Mouse (Mus musculus) CH12.LX (cell line): ENCODE data around the gene Gas7. TPM values are rescaled to one million over a fixed set of nuclear protein-coding genes. Genes with fewer than 3 reads are reported as not detected.

Source experiments
- DNase-seq: peaks from one replicate; pipeline ENCODE4 v3.0.0-alpha.2; 2013; ENCODE audit errors: extremely low read depth
- H3K27ac ChIP-seq: 2 replicates; pipeline ENCODE4 v1.5.1; 2012; ENCODE audit warnings: low read depth, mild to moderate bottlenecking, control low read depth, moderate library complexity; ENCODE audit not compliant: insufficient read depth
- H3K27me3 ChIP-seq: replicated peaks from 2 replicates; pipeline ENCODE3; 2012; ENCODE audit warnings: inconsistent platforms
- H3K36me3 ChIP-seq, 2 experiments: replicated peaks in 1 of 2; 2 replicates each; pipeline versions ENCODE3 to v1.6.1; 2012; ENCODE audit warnings: inconsistent platforms in 1 of 2, low read length in 1 of 2, mild to moderate bottlenecking in 1 of 2, mixed read lengths in 1 of 2, moderate library complexity in 1 of 2; ENCODE audit not compliant: control insufficient read depth in 1 of 2, insufficient read depth in 1 of 2
- H3K4me1 ChIP-seq, 2 experiments: 2 replicates each; pipeline ENCODE4 v1.6.1; 2012; ENCODE audit warnings: inconsistent platforms in 1 of 2, moderate library complexity in 1 of 2; ENCODE audit not compliant: insufficient read depth in 2 of 2, control insufficient read depth in 1 of 2
- H3K4me2 ChIP-seq: 2 replicates; pipeline ENCODE4 v1.6.1; 2012; ENCODE audit warnings: low read depth, mild to moderate bottlenecking, control low read depth; ENCODE audit not compliant: poor library complexity, insufficient read depth, severe bottlenecking
- H3K4me3 ChIP-seq, 3 experiments: fragments of 150-350 bp in 1 of 3; sonication (generic) in 1 of 3; replicated peaks in 1 of 3; 2 replicates each; pipeline versions ENCODE3 to v1.5.1; 2011 to 2012; ENCODE audit warnings: low read depth in 2 of 3, low read length in 2 of 3, mild to moderate bottlenecking in 2 of 3, moderate library complexity in 2 of 3, control low read depth in 1 of 3, improper control_type of control experiment in 1 of 3, inconsistent platforms in 1 of 3, mixed read lengths in 1 of 3; ENCODE audit not compliant: poor library complexity in 1 of 3
- H3K79me2 ChIP-seq: replicated peaks from 2 replicates; pipeline ENCODE4 v1.6.1; 2012; ENCODE audit warnings: mild to moderate bottlenecking, moderate library complexity; ENCODE audit not compliant: control insufficient read depth, poor library complexity, insufficient read depth, severe bottlenecking; ENCODE audit errors: extremely low read depth
- H3K9ac ChIP-seq: 2 replicates; pipeline ENCODE4 v1.6.1; 2012; ENCODE audit warnings: low read depth, mild to moderate bottlenecking, control low read depth, moderate library complexity; ENCODE audit not compliant: insufficient read depth
- H3K9me3 ChIP-seq: replicated peaks from 2 replicates; pipeline ENCODE3; 2012; ENCODE audit warnings: low read length, inconsistent platforms, mixed read lengths
- CHD2 ChIP-seq: IDR thresholded peaks from 2 replicates; pipeline ENCODE4 v1.6.1; 2011; ENCODE audit warnings: low read length, improper control_type of control experiment
- E2F4 ChIP-seq: IDR thresholded peaks from 2 replicates; pipeline ENCODE4 v1.6.1; 2011; ENCODE audit warnings: low read depth, low read length, improper control_type of control experiment; ENCODE audit not compliant: insufficient replicate concordance
- JUN ChIP-seq: IDR thresholded peaks from 2 replicates; pipeline ENCODE4 v1.6.1; 2011; ENCODE audit warnings: low read depth, mild to moderate bottlenecking, low read length, improper control_type of control experiment, moderate library complexity; ENCODE audit not compliant: insufficient read depth
- KAT2A ChIP-seq: IDR thresholded peaks from 2 replicates; pipeline ENCODE4 v1.6.1; 2012; ENCODE audit warnings: low read length, improper control_type of control experiment, inconsistent platforms; ENCODE audit not compliant: insufficient replicate concordance
- MAFK ChIP-seq: IDR thresholded peaks from 2 replicates; pipeline ENCODE4 v1.6.1; 2011; ENCODE audit warnings: low read length, improper control_type of control experiment; ENCODE audit not compliant: insufficient replicate concordance
- MEF2A ChIP-seq: IDR thresholded peaks from 2 replicates; pipeline ENCODE4 v1.6.1; 2014; ENCODE audit warnings: low read depth, mild to moderate bottlenecking, inconsistent platforms, low read length, improper control_type of control experiment, borderline replicate concordance
- MXI1 ChIP-seq: IDR thresholded peaks from 2 replicates; pipeline ENCODE4 v1.6.1; 2011; ENCODE audit warnings: mild to moderate bottlenecking, low read depth, low read length, improper control_type of control experiment
- NELFE ChIP-seq: IDR thresholded peaks from 2 replicates; pipeline ENCODE4 v1.6.1; 2011; ENCODE audit warnings: low read depth, low read length, improper control_type of control experiment
- NRF1 ChIP-seq: IDR thresholded peaks from 2 replicates; pipeline ENCODE4 v1.6.1; 2014; ENCODE audit warnings: low read depth, mild to moderate bottlenecking, inconsistent platforms, low read length, improper control_type of control experiment, moderate library complexity
- PAX5 ChIP-seq: IDR thresholded peaks from 2 replicates; pipeline ENCODE4 v1.6.1; 2012; ENCODE audit warnings: low read length, inconsistent platforms, mixed read lengths
- POLR2AphosphoS2 ChIP-seq: IDR thresholded peaks from 2 replicates; pipeline ENCODE4 v1.6.1; 2011; ENCODE audit warnings: low read depth, low read length, improper control_type of control experiment
- SIN3A ChIP-seq: IDR thresholded peaks from 2 replicates; pipeline ENCODE4 v1.6.1; 2012; ENCODE audit warnings: low read length, improper control_type of control experiment, inconsistent platforms
- SMC3 ChIP-seq: IDR thresholded peaks from 2 replicates; pipeline ENCODE4 v1.6.1; 2011; ENCODE audit warnings: low read depth, low read length, improper control_type of control experiment
- TBP ChIP-seq: conservative IDR thresholded peaks from 2 replicates; pipeline ENCODE4 v1.6.1; 2011; ENCODE audit warnings: low read depth, low read length, improper control_type of control experiment
- TCF12 ChIP-seq: IDR thresholded peaks from 2 replicates; pipeline ENCODE4 v1.6.1; 2014; ENCODE audit warnings: low read depth, mild to moderate bottlenecking, inconsistent platforms, low read length, improper control_type of control experiment
- UBTF ChIP-seq: IDR thresholded peaks from 2 replicates; pipeline ENCODE4 v1.6.1; 2012; ENCODE audit warnings: low read depth, mild to moderate bottlenecking, inconsistent platforms, low read length, improper control_type of control experiment, moderate library complexity
- ZMIZ1 ChIP-seq: IDR thresholded peaks from 2 replicates; pipeline ENCODE4 v1.6.1; 2012; ENCODE audit warnings: low read depth, mild to moderate bottlenecking, inconsistent platforms, low read length, improper control_type of control experiment
- dilution Hi-C: fragments of 300-500 bp; cut with MboI; formaldehyde crosslinking; loops from 2 replicates; pipeline ENCODE4 v1.14.3; 2020; ENCODE audit warnings: low sequenced_read_pairs; ENCODE audit not compliant: extremely low pct_unique_long_range_greater_than_20kb, extremely low pct_ligation_motif_present
- in situ Hi-C: fragments of 300-500 bp; cut with MboI; formaldehyde crosslinking; loops from 3 replicates; pipeline ENCODE4 v1.14.3; 2019; ENCODE audit warnings: low sequenced_read_pairs, low pct_ligation_motif_present, low pct_unique_long_range_greater_than_20kb, mixed read lengths
- polyA plus RNA-seq: library from polyadenylated mRNA; unstranded; fragments of >175 nt; gene quantifications from 2 replicates; pipeline ENCODE4 v1.2.1, GENCODE M21; 2012; ENCODE audit warnings: low read depth; ENCODE audit not compliant: insufficient read length
- total RNA-seq, 2 experiments: library from RNA; depleted of rRNA; stranded (reverse); fragments of 300-350 nt in 1 of 2; fragments of >200 nt in 1 of 2; gene quantifications; 2 replicates each; pipeline ENCODE4 v1.2.3; 2012 to 2014

Gas7 gene
- total and polyA plus RNA-seq, 3 experiments = 7.0 to 20.8 (median 7.0) TPM

- Histone ChIP-seq H3K36me3 (peaks cover 0 to 46% of the 10 kb centered on the region in 2 experiments), H3K9me3 (no peaks in the 10 kb centered on the region), H3K4me1 (peaks cover 6 to 14% of the 10 kb centered on the region in 2 experiments), H3K79me2 (no peaks in the 10 kb centered on the region), H3K4me2 (no peak overlapping the region), H3K9ac (no peak overlapping the region), H3K4me3 (no peak overlapping the region), H3K27ac (no peak overlapping the region), H3K27me3 (no peaks in the 10 kb centered on the region)
- no peak for DNase-seq
- in situ Hi-C loops = no loop called here
- TF ChIP-seq MAFK = no peak
- no peak for TF ChIP-seq POLR2AphosphoS2
- TF ChIP-seq SIN3A = no peak
- no peak for TF ChIP-seq PAX5
- no peak for TF ChIP-seq UBTF
- no peak for TF ChIP-seq TBP
- no peak for TF ChIP-seq MEF2A
- TF ChIP-seq JUN = no peak
- TF ChIP-seq NRF1 = no peak
- no peak for TF ChIP-seq CHD2
- TF ChIP-seq, all 38 proteins: peak for 0
- dilution Hi-C loops = no loop called here
Measured at GRCm38 (mm10) chr11:67686109-67686508, 230.9 kb downstream of the Gas7 start.

- Histone ChIP-seq H3K4me1 (peaks cover 4 to 7% of the 10 kb centered on the region in 2 experiments; a peak in 3 of 4 replicates), H3K79me2 (no peaks in the 10 kb centered on the region), H3K9ac (no peak within 1 kb of the TSS), H3K9me3 (no peaks in the 10 kb centered on the region)
- TF ChIP-seq MAFK = no peak
- TF ChIP-seq SMC3 = no peak
- TF ChIP-seq NELFE = no peak
- TF ChIP-seq MXI1 = no peak
- no peak for TF ChIP-seq TCF12
- no peak for TF ChIP-seq E2F4
- no peak for TF ChIP-seq ZMIZ1
- TF ChIP-seq KAT2A = no peak
- TF ChIP-seq, all 38 proteins: peak for 0
- DNase-seq = no peak
- Histone ChIP-seq H3K27ac (no peak within 1 kb of the TSS), H3K36me3 (no peaks in the 10 kb centered on the region), H3K4me2 (no peak within 1 kb of the TSS), H3K4me3 (no peak within 1 kb of the TSS), H3K27me3 (no peaks in the 10 kb centered on the region)
- dilution Hi-C loops (no loop called here), in situ Hi-C loops (no loop called here)
Measured at GRCm38 (mm10) chr11:67694703-67695376, 239.6 kb downstream of the Gas7 start, which contains the start of gene Rcvrn. Rcvrn (plus strand) TSS chr11:67695326.
